Mouse (Mus musculus) thymus, adult 2 months (tissue): ENCODE measurements around the gene Fam214a. TPM values are rescaled to one million over a fixed set of nuclear protein-coding genes. Genes with fewer than 3 reads are reported as not detected.

Experiments used
- DNase-seq: peaks from one replicate; pipeline ENCODE4 v3.0.0; 2021
- H3K27ac ChIP-seq: fragments of 200-500 bp; 2 replicates; pipeline ENCODE4 v1.5.1; 2012; ENCODE audit warnings: low read length, control low read depth; ENCODE audit not compliant: control insufficient read depth, insufficient read depth
- H3K27me3 ChIP-seq: fragments of 200-500 bp; 2 replicates; pipeline ENCODE4 v1.6.1; 2012; ENCODE audit warnings: mild to moderate bottlenecking, low read length, moderate library complexity, mixed read lengths; ENCODE audit not compliant: control insufficient read depth, insufficient read depth
- H3K36me3 ChIP-seq: fragments of 200-500 bp; 2 replicates; pipeline ENCODE4 v1.6.1; 2012; ENCODE audit warnings: mild to moderate bottlenecking, low read length, moderate library complexity; ENCODE audit not compliant: control insufficient read depth, insufficient read depth
- H3K4me1 ChIP-seq: fragments of 200-500 bp; replicated peaks from 2 replicates; pipeline ENCODE4 v1.6.1; 2012; ENCODE audit warnings: low read length; ENCODE audit not compliant: control insufficient read depth, insufficient read depth
- H3K4me3 ChIP-seq: fragments of 200-500 bp; 2 replicates; pipeline ENCODE4 v1.5.1; 2012; ENCODE audit warnings: mild to moderate bottlenecking, low read length, control low read depth, moderate library complexity; ENCODE audit not compliant: control insufficient read depth, insufficient read depth
- CTCF ChIP-seq: fragments of 200-500 bp; IDR thresholded peaks from 2 replicates; pipeline ENCODE4 v1.5.1; 2012; ENCODE audit warnings: mild to moderate bottlenecking, control low read depth, low read length, moderate library complexity, borderline replicate concordance; ENCODE audit not compliant: control insufficient read depth, poor library complexity, insufficient read depth; ENCODE audit errors: extremely low read depth
- POLR2A ChIP-seq: fragments of 200-500 bp; IDR thresholded peaks from 2 replicates; pipeline ENCODE4 v1.6.1; 2012; ENCODE audit warnings: mild to moderate bottlenecking, low read length, control low read depth, moderate library complexity; ENCODE audit not compliant: control insufficient read depth, poor library complexity, insufficient read depth; ENCODE audit errors: extremely low read depth
- WGBS: fragments of 180-500 bp; shearing (Covaris S2); methylation state at CpG from one replicate; pipeline ENCODE4 v1.1.7; 2018; 5-methylcytosine and 5-hydroxymethylcytosine counted together
- polyA plus RNA-seq: library from polyadenylated mRNA; depleted of rRNA; stranded (reverse); fragments of >200 nt; gene quantifications from 2 replicates; pipeline ENCODE4 v1.2.3, GENCODE M21; 2012

Gene Fam214a
- polyA plus RNA-seq, 1 experiment: 13.6 TPM

DNA sequence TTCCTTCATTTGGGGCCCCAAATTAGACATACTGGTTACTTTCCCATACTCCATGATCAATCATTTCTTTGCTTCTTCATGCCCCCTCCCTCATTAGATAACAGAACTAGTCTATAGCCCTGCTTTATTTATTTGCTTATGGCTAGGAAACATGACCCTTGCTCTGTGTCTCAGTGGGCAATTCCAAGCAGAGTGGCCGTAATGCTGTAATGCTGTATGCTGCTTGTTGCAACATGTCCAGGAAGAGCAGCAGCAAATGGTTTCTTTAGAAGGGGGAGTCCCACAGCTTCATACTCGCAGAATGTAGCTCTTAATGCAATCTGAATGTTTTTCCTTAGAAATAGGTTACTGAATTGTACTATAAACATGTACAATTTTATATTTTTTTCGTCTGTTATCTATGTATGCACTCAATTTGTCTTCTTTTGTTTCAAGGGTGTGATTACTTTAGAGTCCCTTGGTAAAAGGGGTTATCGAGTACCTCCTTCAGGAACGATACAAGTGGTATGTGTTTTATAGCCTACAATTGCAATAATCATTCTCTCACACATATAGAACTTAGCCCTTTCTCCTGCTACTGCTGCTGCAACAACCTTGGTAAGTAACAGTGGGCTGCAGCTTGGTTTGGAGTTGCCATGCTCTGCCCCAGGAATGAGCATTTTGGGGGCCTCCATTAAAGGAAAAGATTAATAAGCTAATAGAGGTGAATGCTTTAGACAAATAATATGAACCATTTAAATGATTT lies 70.6 kb downstream of the Fam214a start:
- Histone ChIP-seq H3K4me1 (no peaks in the 10 kb centered on the region), H3K27me3 (no peaks in the 10 kb centered on the region), H3K36me3 (peaks cover 14% of the 10 kb centered on the region; the same call in 1 of the 2 replicates), H3K4me3 (no peak overlapping the region), H3K27ac (no peak overlapping the region)
- DNase-seq: no peak
- TF ChIP-seq POLR2A (no peak), CTCF (no peak)
- 95% methylated on average over 5 of the region's 5 CpGs for WGBS

DNA sequence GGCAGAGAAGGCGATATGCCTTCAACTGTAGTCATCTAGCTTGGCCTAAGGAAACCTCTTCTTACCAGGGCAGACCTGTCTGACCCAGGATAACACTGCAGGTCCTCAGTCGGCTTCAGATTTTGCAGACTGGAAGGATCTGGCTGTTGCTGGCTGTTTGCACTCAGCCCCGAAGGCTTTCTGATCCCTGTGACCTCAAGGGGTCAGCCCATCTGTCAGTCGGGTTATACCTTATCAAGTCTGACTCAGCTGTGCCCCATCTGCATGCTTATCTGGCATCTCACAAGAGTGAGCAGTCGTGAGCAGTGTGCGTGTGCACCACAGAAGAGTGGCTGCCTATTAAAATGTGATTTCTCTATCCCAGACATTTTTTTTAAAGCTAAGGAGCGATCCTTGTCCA lies 71.4 kb downstream of the Fam214a start:
- H3K27me3 ChIP-seq: no peaks in the 10 kb centered on the region
- no peak for TF ChIP-seq POLR2A
- TF ChIP-seq CTCF: no peak
- DNase-seq: no peak
- 88% methylated on average over 7 of the region's 7 CpGs for WGBS
- H3K4me1 ChIP-seq: no peaks in the 10 kb centered on the region
- H3K4me3 ChIP-seq: no peak overlapping the region
- no peak overlapping the region for H3K27ac ChIP-seq
- peaks cover 10% of the 10 kb centered on the region; the same call in 1 of the 2 replicates for H3K36me3 ChIP-seq

DNA sequence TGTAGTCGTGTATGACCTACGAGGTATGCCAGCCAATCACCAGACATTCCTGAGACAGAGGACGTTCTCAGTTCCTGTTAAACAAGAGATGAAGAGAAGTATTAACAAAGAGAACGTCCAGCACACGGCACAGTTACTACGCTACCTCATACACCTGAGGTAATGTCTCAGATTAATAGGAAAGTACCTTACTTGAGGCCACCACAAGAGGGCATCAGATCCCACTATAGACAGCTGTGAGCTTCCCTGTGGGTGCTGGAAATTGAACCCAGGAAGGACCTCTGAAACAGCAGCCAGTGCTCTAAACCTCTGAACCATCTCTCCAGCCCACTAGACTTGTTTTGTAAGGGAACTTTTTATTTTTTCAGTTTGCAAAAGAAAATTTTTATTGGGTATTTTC lies 73.0 kb downstream of the Fam214a start:
- H3K27ac ChIP-seq: no peak overlapping the region
- no peak for TF ChIP-seq CTCF
- no peak for TF ChIP-seq POLR2A
- 90% methylated on average over 6 of the region's 6 CpGs for WGBS
- H3K4me3 ChIP-seq: no peak overlapping the region
- H3K27me3 ChIP-seq: no peaks in the 10 kb centered on the region
- peaks cover 4% of the 10 kb centered on the region; the same call in 1 of the 2 replicates for H3K36me3 ChIP-seq
- DNase-seq: peak; percentile 21
- H3K4me1 ChIP-seq: no peaks in the 10 kb centered on the region

DNA sequence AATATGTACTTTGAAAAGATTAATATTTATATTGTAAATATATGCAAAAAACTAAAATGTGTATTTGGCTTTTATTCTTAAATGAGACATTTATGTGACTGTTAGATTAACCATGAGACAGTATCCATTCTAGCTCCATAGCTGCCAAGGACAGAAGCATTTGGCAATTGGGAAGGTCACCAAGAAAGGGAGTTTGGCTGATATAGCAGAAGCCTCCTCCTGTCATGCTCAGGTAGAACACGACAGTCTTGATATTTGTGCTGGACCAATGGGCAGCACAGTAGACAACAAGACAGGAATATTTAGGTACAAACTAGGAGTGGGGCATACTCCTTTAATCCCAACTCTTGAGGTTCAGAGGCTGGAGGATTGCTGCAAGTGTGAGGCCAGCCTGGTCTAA lies 79.7 kb downstream of the Fam214a start:
- peaks cover 11% of the 10 kb centered on the region for H3K36me3 ChIP-seq
- H3K4me1 ChIP-seq: no peaks in the 10 kb centered on the region
- no peak for DNase-seq
- no peaks in the 10 kb centered on the region for H3K27me3 ChIP-seq
- H3K4me3 ChIP-seq: no peak overlapping the region
- no peak overlapping the region for H3K27ac ChIP-seq
- TF ChIP-seq POLR2A: no peak
- no peak for TF ChIP-seq CTCF
- WGBS: 100% methylated on average over 1 of the region's 1 CpGs

DNA sequence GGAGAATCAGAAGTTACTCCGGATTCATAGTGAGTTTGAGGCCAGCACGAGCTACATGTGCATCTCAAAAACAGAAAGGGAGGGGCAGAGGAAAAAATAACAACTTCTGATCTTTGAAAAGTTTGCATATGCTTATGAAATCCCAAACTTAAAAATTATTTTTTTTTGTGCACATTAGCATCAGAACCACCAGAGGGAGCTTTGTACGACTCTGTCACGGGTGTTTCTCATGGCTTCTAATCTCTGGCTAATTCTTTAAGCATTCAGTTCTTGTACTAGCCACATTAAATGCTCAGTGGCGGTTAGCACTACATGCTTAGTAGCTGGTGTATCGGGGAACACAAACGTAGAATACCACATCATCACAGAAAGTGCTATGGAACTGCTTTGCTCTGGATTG lies 80.5 kb downstream of the Fam214a start:
- 36% methylated on average over 7 of the region's 7 CpGs for WGBS
- no peak for DNase-seq
- TF ChIP-seq CTCF (no peak), POLR2A (no peak)
- Histone ChIP-seq H3K27ac (no peak overlapping the region), H3K4me3 (no peak overlapping the region), H3K27me3 (no peaks in the 10 kb centered on the region), H3K36me3 (peaks cover 11% of the 10 kb centered on the region), H3K4me1 (no peaks in the 10 kb centered on the region)

DNA sequence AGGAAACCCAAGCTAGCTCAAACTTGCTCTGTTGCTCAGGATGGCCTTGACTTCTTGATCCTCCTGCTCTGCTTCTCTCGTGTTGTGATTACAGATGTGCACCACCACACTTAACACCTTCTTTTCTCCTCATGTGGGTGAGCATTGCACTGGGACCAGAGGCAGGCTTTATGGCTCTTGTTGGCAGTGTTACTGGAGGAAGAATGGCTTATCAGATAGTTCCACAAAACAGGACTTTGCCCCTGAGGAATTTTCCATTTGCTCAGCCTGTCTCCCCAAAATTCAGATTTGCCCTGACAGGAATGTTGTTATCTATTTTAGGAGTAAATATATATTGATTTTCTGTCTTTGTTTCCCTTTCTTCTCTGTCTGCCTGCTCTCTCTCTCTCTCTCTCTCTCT lies 82.0 kb downstream of the Fam214a start:
- Histone ChIP-seq H3K4me3 (no peak overlapping the region), H3K36me3 (peaks cover 11% of the 10 kb centered on the region), H3K27ac (no peak overlapping the region), H3K27me3 (no peaks in the 10 kb centered on the region), H3K4me1 (peaks cover 4% of the 10 kb centered on the region)
- WGBS: 65% methylated on average over 1 of the region's 1 CpGs
- TF ChIP-seq CTCF (no peak), POLR2A (no peak)
- DNase-seq: no peak
